Mouse (Mus musculus): ENCODE data around the gene Qars. TPM values are rescaled to one million over a fixed set of nuclear protein-coding genes. Genes with fewer than 3 reads are reported as not detected.

Qars gene
- 129 to 159 TPM (median 133 TPM) in 3 replicates for total RNA-seq (2017)

- ATAC-seq (replicated peaks; ENCODE audit: insufficient number of reproducible peaks, low FRiP score, low TSS enrichment, poor library complexity, severe bottlenecking), result peak; percentile 98
These were observed at the start of gene Qars for GRCm38 (mm10) chr9:108507619-108508434. TSS of gene Qars (plus strand) at chr9:108507706.

- no peak for ATAC-seq (replicated peaks; ENCODE audit: insufficient number of reproducible peaks, low FRiP score, low TSS enrichment, poor library complexity, severe bottlenecking)
These were observed 47.6 kb upstream of the Qars start for GRCm38 (mm10) chr9:108459939-108460318.

- ATAC-seq (replicated peaks; ENCODE audit: insufficient number of reproducible peaks, low FRiP score, low TSS enrichment, poor library complexity, severe bottlenecking), result peak; percentile 74
These were observed 47.0 kb upstream of the Qars start, which contains the start of gene Ccdc71 for GRCm38 (mm10) chr9:108460319-108461178. TSS of gene Ccdc71 (plus strand) at chr9:108460527.

GRCm38 (mm10) chr9:108461181-108461631 is 46.3 kb upstream of the Qars start, which contains the start of gene Klhdc8b:
TSS of gene Klhdc8b (minus strand) at chr9:108461581.
- ATAC-seq (replicated peaks; ENCODE audit: insufficient number of reproducible peaks, low FRiP score, low TSS enrichment, poor library complexity, severe bottlenecking), result no peak

GRCm38 (mm10) chr9:108461675-108462074 is 45.8 kb upstream of the Qars start:
- ATAC-seq (replicated peaks; ENCODE audit: insufficient number of reproducible peaks, low FRiP score, low TSS enrichment, poor library complexity, severe bottlenecking), result no peak

- no peak for ATAC-seq (replicated peaks; ENCODE audit: insufficient number of reproducible peaks, low FRiP score, low TSS enrichment, poor library complexity, severe bottlenecking)
These were observed 45.3 kb upstream of the Qars start for GRCm38 (mm10) chr9:108462192-108462591.

- ATAC-seq (replicated peaks; ENCODE audit: insufficient number of reproducible peaks, low FRiP score, low TSS enrichment, poor library complexity, severe bottlenecking), result no peak
These were observed 43.8 kb upstream of the Qars start for GRCm38 (mm10) chr9:108463713-108464112.

- no peak for ATAC-seq (replicated peaks; ENCODE audit: insufficient number of reproducible peaks, low FRiP score, low TSS enrichment, poor library complexity, severe bottlenecking)
These were observed 41.3 kb upstream of the Qars start for GRCm38 (mm10) chr9:108466219-108466618.

- ATAC-seq (replicated peaks; ENCODE audit: insufficient number of reproducible peaks, low FRiP score, low TSS enrichment, poor library complexity, severe bottlenecking), result no peak
These were observed 38.1 kb upstream of the Qars start for GRCm38 (mm10) chr9:108469430-108469829.

GRCm38 (mm10) chr9:108469845-108470244 is 37.7 kb upstream of the Qars start:
- no peak for ATAC-seq (replicated peaks; ENCODE audit: insufficient number of reproducible peaks, low FRiP score, low TSS enrichment, poor library complexity, severe bottlenecking)

- no peak for ATAC-seq (replicated peaks; ENCODE audit: insufficient number of reproducible peaks, low FRiP score, low TSS enrichment, poor library complexity, severe bottlenecking)
These were observed 33.0 kb upstream of the Qars start for GRCm38 (mm10) chr9:108474528-108474927.

- no peak for ATAC-seq (replicated peaks; ENCODE audit: insufficient number of reproducible peaks, low FRiP score, low TSS enrichment, poor library complexity, severe bottlenecking)
These were observed 28.8 kb upstream of the Qars start for GRCm38 (mm10) chr9:108478638-108479156.

GRCm38 (mm10) chr9:108479241-108479640 is 28.3 kb upstream of the Qars start:
- no peak for ATAC-seq (replicated peaks; ENCODE audit: insufficient number of reproducible peaks, low FRiP score, low TSS enrichment, poor library complexity, severe bottlenecking)

GRCm38 (mm10) chr9:108479721-108480351 is 27.7 kb upstream of the Qars start, which contains the start of gene Lamb2:
TSS of gene Lamb2 (plus strand) at chr9:108479736.
- ATAC-seq (replicated peaks; ENCODE audit: insufficient number of reproducible peaks, low FRiP score, low TSS enrichment, poor library complexity, severe bottlenecking), result no peak

GRCm38 (mm10) chr9:108480813-108481519 is 26.5 kb upstream of the Qars start:
- no peak for ATAC-seq (replicated peaks; ENCODE audit: insufficient number of reproducible peaks, low FRiP score, low TSS enrichment, poor library complexity, severe bottlenecking)

GRCm38 (mm10) chr9:108481520-108482210 is 25.8 kb upstream of the Qars start:
- ATAC-seq (replicated peaks; ENCODE audit: insufficient number of reproducible peaks, low FRiP score, low TSS enrichment, poor library complexity, severe bottlenecking), result no peak

- no peak for ATAC-seq (replicated peaks; ENCODE audit: insufficient number of reproducible peaks, low FRiP score, low TSS enrichment, poor library complexity, severe bottlenecking)
These were observed 24.3 kb upstream of the Qars start for GRCm38 (mm10) chr9:108483051-108483790.

Data from monocyte, adult 5-6 weeks (primary cell).